Mouse (Mus musculus) retina, postnatal 1 day (tissue): ENCODE measurements at regions not wholly inside any gene's neighbourhood (a gene's known extent, or its start where the extent isn't known, plus 50 kb on each side); places are given as distances from the start of the nearest gene placed in this dataset.
"Not testable (repeated sequence)": the region's sequence is repeated elsewhere in the genome, so short reads cannot be mapped to it uniquely, and the experiment has no call there.

Experiments
- DNase-seq: peaks from one replicate; pipeline ENCODE4 v3.0.0-alpha.2; 2012

- no peak for DNase-seq
Observed at GRCm38 (mm10) chr13:103683169-103683568, 91.2 kb downstream of the Srek1 start.

DNA sequence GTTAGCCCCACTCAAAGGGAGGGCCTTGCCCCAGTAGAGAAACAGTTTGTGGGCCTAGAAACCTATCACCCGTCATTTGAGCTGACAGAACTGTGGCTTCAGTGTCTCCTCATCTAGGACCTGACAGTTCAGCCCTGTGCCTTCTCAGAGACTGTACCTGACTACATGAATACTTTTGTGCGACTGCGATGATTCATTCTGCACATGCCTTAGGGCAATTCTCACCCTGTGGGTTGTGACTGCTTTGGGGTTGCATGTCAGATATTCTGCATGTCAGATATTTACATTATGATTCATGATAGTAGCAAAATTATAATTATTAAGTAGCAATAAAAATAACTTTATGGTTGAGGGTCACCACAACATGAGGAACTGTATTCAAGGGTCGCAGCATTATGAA lies 93.7 kb downstream of the Srek1 start:
- DNase-seq, result no peak

GRCm38 (mm10) chr13:103680052-103680451 lies 94.4 kb downstream of the Srek1 start:
- no peak for DNase-seq

DNA sequence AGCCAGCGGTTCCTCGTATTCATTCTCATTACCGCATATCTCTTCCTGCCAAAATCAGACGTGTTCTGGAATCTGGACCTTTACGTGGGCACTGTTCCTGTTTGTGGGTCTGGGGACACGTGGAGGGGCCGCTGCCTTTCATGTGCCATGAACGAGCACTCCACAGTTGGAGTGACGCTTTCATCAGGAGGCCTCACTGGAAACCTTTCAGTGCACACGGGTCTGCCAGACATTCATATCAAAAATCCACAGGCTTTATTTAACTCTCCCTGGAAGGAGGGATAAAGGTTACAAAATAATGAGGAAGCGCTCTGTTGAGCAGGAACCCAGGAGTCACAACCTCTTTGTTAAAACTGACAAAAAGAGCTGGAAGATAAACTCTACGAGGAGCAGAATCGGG lies 97.6 kb downstream of the Srek1 start:
- no peak for DNase-seq

GRCm38 (mm10) chr13:103676221-103676620 lies 98.2 kb downstream of the Srek1 start:
- DNase-seq, result no peak

DNA sequence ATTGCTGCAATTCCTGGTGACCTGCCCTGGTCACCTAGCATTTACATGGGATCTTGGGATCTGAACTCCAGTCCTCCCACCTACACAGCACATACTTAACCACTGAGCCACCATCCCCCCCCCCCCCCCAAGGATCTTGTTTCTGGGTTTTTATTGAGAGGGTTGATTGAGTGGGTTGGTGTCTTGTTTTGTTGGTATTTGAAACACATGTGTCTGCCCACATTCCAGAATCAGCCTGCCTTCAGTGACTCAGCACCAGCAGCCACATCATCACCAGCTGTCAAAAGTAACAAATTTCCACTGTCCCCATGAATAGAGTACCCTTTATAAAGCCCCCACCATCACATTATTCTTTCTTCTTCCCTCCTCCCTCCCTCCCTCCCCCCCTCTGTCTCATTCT lies 103.8 kb downstream of the Srek1 start:
- DNase-seq, result no peak

GRCm38 (mm10) chr13:103669856-103670255 lies 104.6 kb downstream of the Srek1 start:
- no peak for DNase-seq

DNA sequence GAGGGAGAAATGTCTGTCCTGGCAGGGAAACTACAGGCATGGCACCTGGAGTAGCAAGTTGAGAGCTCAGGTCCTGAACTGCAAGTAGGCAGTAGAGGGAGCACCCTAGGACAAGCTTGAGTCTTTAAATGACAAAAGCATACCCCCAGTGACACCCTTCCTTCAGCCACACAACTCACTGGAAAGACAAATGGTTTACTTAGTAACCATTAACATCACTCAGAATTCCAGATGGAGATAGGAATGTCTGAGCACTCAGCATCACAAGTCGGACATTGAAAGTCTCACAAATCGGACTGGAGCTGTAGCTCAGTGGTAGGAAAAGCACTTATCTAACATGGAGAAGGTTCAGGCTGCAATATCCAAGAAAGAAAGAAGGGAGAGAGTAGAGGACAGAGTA lies 106.7 kb downstream of the Srek1 start:
- DNase-seq, result no peak

DNA sequence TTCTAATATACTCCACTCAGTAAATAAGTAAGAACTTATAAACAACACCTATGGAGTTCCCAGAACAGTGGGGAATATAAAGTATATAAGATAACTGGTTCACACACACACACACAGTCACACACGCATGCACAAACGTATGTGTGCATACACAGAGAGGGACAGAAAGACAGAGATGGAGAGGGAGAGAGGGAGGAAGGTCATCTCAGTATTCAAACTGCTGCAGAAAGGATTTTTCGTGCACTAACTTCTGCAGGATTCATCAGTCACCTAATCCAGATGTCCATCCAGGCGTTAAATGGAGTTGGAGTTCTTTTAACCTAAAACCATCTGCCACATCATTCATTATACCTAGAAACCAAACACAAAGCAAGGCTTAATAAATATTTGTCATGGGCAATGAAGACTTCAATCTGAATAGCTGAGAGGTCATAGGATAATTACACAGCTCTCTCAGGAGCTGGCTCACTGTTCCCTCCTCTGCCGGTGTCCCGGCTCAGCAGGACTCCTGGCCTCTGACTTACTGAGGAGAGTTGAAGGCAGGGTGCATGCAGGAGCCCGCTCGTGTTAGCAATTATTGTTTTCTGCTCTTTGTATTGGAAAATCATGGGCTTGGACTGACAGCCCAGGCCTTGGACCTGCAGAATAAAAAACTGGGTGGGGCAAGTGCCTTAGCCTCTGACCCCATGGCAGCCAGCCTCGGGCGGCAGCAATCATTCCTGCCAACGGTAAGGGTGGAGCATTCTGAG lies 114.0 kb downstream of the Srek1 start:
- peak; percentile 21 for DNase-seq

GRCm38 (mm10) chr13:103655966-103656365 lies 118.4 kb downstream of the Srek1 start:
- no peak for DNase-seq

DNA sequence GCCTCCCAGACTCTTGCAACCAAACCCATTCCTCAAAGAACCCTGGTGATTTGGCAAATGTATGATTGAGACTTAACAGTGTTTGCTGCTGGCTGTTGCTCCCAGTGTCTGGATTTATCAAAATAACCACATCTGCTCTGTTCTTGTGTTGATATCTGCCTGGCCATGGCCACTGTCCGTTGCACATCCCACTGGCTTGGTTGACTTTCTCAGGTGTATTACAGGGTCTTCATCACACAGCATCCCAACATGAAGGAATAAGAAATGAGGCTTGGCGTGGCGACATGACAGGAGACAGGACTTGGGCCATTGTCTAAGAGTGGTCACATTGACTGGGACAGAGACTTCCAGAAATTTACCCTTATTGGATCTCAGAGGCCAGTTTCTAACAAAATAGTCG lies 121.2 kb downstream of the Srek1 start:
- DNase-seq, result no peak

- no peak for DNase-seq
Observed at GRCm38 (mm10) chr13:103649383-103649782, 125.0 kb downstream of the Srek1 start.

GRCm38 (mm10) chr13:103648016-103648415 lies 126.4 kb downstream of the Srek1 start:
- no peak for DNase-seq

DNA sequence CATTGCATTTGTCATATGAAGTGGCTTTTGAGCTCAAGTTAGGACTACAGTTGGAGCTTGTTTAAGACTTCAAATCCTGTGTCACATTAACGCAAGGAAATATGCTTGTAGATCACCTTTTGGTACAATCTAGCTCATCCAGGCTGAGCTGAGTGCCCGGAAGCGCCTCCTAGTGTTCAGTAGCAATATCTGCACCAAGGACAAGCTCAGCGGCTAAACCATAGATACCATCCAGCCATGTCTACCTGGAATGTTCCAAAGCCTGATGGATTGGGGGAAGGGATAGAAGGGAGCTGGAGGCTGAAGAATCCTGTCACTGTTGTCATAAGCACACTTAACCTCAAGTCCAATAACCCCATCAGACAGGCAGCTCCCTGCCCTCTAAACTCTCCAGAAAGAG lies 128.4 kb downstream of the Srek1 start:
- peak; percentile 53 for DNase-seq

DNA sequence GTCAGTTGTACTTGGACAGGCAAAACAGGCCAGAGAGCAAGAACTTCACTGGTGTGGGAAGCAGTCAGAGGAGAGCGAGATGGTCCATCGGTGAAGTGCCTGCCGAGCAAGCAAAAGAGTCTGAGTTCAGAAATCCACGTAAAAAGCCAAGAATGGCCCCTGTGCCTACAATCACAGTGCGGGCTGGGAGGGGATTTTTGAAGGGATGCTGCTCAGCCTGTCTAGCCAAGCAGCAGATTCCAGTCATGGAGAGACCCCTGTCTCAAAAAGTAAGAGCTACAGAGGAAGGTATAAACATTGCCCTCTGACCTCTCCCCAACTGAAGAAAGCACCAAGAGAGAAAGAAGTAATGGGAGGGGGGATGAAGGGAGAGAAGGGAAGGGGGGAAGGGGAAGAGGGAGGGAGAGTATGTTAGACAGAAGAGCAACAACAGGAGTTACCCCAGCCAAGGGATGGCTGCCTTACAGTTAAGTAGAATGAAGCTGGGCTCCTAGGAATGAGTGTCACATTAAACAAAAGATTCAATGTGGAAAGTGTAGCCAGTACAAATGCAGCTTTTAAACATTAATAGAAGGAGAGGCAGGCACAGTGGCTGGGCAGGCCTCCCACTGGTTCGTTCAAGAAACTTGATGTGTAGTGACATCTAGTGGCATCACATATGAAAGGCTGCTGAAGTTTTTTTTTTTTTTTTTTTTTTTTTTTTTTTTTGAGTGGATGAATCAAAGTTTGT lies 130.2 kb downstream of the Srek1 start:
- peak; percentile 73 for DNase-seq

GRCm38 (mm10) chr13:103643486-103643885 lies 130.9 kb downstream of the Srek1 start:
- DNase-seq, result no peak

DNA sequence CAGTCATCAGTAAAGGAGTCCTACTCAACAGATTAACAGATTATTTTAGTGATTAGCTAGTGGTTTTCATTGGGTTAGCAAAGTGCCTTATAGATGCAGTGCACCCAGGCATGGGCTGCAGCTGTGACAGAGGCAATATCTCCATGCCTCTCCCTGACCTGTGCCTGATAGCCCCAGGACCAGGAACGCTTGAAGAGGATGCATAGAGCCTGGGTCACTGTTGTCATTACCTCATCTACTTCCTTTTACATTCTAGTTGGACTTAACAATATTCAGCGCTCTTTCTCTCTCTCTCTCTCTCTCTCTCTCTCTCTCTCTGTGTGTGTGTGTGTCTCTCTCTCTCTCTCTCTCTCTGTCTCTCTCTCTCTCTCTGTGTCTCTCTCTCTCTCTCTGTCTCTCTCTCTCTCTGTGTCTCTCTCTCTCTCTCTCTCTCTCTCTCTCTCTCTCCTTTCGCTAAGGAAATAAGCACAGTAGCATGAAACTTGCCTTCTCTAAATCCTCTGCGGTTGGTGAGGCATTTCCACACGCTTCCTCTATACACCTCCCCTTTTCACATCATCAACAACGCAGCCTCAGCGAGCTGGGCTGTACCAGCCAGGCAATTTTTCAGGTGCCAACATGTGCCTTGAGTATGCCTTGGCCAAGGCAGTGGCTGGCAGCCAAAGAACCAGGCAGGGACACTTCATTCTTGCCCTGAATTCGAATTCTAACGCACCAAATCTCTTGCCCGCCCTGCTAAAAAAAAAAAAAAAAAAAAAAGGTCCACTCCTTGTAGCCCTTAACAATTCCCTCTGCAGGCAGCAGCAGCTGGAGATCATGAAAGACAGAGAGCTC lies 131.6 kb downstream of the Srek1 start:
- peak; percentile 11 for DNase-seq

GRCm38 (mm10) chr13:103638038-103638437 lies 136.4 kb downstream of the Srek1 start:
- DNase-seq, result no peak

DNA sequence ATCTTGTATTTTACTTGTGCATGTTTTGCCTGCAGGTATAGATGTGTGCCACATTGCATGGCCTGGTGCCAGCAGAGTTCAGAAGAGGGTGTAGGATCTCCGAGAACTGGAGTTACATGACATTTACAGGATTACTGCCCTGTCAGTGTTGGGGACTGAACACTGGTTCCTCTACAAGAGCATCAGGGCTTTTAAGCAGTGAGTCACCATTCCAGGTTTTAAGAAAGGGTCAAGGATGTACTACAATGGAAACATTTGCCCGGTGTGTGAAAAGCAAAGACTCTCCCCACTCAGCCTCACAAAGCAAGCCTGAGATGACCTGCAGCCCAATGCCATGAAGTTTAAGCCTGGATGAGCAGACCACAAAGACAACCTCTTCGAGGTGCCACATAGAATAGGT lies 137.0 kb downstream of the Srek1 start:
- DNase-seq, result no peak

DNA sequence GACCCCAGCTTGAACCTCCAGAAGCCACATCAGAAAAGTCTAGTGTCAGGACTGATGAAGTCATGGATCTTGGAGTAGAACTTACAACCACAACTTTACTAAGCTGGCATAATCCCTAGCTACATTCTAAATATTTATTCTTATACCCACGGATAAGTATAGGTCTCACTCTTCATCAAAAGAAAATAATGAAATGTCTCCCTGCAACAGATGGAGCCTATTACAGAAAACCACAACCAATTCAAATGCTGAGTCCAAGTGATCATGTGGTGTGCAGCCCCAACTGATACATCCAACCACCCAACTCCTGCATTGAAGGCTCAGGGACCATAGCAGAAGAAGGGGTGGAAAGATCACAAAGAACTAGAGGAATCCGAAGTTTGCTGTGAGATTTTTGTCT lies 137.8 kb downstream of the Srek1 start:
- DNase-seq, result no peak

DNA sequence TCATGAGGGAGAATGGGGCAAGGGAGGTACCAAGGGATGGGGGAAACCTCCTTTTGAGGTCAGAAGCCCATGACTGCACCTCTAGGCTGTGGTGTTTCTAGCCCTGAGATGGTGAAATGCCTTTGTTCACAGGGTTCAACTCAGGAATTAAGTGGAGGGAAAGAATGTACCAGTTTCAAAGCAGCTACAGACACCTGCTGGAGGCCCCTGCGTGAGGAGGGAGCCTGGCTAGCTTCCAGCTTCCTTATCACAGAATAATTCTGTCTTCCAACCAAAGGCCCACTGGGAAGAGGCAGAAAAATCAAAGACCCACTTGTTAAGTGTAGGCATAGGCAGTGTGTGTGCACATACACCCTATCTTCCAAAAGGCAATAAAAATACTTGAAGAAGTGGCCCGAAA lies 150.6 kb downstream of the Srek1 start:
- DNase-seq, result no peak

- no peak for DNase-seq
Observed at GRCm38 (mm10) chr13:103623319-103623718, 151.1 kb downstream of the Srek1 start.

DNA sequence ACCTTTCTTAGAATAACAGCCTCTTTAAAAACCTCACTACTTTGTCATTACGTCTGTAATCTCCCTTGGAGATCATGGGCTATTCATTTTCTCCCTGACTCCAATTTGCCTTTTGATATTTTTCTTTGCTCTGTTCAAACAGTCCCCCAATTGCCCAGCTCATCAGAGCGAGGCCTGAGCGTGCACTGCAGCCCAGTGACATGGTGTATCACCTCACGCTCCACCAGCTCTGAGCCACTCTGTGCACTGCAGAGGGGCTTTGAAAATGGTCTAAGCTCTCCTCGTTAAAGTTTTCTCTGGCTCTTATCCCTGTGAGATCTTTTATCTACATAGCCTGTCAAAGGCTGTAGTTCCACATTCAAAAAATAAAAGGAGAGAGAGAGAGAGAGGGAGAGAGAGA lies 152.1 kb downstream of the Srek1 start:
- peak; percentile 63 for DNase-seq

- not testable (repeated sequence) for DNase-seq
Observed at GRCm38 (mm10) chr13:103620958-103621357, 153.4 kb downstream of the Srek1 start.
